Mouse (Mus musculus) embryonic fibroblast, embryonic 13.5 days (primary cell): ENCODE data around the gene Ptpra.

Experiments used
- CTCF ChIP-seq: IDR thresholded peaks from 2 replicates; pipeline ENCODE4 v1.5.1; 2011; ENCODE audit warnings: mild to moderate bottlenecking, control low read depth, low read length, moderate library complexity, borderline replicate concordance; ENCODE audit not compliant: insufficient read depth
- POLR2A ChIP-seq: IDR thresholded peaks from 2 replicates; pipeline ENCODE4 v1.6.1; 2011; ENCODE audit warnings: low read depth, mild to moderate bottlenecking, control low read depth, low read length, moderate library complexity

- no peak for TF ChIP-seq POLR2A
- no peak for TF ChIP-seq CTCF
Measured at GRCm38 (mm10) chr2:130554841-130555240, 104.8 kb downstream of the Ptpra start.
